Mouse (Mus musculus): Measurements from ENCODE around the gene Fam129b. TPM values are rescaled to one million over a fixed set of nuclear protein-coding genes. Genes with fewer than 3 reads are reported as not detected.
A peak's percentile ranks its signal among the peaks of the same experiment; 100 is the strongest.

Fam129b gene
- total RNA-seq, 2 experiments from 2014 or later, result 22.5 to 26.9 TPM

DNA sequence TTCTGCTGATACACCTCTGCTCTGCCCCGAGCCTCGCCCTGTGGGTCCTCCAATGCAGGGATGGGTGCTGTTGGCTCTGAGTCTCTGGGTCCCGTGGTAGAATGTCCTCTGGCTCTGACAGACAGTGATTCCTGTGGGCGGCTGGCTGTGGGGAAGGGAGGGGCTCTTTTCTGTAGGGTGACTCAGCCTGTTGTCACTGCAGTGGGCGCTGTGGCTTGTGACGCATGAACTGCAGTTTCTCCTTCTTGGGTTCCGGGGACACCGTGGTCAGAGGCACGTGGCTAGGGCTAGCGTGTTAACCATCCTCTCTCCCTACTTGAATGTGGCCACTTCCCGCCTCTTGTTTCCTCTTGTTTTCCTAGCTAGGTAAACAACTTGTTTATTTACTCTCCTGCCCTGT is 41.6 kb downstream of the Fam129b start:
- DNase-seq, result peak; percentile 49 to 50
- intact Hi-C loops (cut with DNase I), result no loop called here

DNA sequence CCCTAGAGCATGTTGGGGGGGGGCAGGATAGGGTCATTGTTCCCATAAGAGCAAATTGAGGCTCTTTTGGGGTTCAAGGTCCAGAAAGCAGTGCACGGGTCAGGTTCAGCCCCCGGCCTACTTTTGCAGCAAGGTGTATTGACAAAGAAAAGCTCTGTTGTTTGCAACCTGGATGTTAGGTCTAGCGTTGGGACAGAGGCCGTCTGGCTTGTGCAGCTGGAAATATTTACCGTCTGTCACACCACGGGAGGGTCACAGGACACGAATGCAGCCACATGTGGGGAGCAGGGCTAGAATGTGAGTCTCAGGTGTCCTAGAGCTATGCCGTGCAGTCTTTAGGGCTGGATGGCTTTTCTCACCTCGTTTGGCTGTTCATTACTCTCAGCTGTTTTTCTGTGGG is 42.5 kb downstream of the Fam129b start:
- intact Hi-C loops (cut with DNase I), result no loop called here
- DNase-seq, result no peak

DNA sequence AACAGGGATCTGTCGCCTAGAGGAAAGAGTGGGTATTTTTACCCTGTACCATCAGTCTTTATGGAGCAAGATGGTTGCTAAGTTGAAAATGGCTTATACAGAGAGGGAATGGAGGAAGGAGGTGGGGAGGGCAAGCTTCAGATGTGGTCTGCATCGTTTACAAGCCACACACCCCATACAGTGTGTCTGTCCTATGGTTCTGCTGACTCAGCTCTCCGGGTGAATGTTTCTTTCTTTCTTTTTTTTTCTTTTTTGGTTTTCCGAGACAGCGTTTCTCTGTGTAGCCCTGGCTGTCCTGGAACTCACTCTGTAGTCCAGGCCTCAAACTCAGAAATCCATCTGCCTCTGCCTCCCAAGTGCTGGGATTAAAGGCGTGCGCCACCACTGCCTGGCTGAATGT is 45.3 kb downstream of the Fam129b start:
- DNase-seq, result no peak
- intact Hi-C loops (cut with DNase I), result no loop called here

DNA sequence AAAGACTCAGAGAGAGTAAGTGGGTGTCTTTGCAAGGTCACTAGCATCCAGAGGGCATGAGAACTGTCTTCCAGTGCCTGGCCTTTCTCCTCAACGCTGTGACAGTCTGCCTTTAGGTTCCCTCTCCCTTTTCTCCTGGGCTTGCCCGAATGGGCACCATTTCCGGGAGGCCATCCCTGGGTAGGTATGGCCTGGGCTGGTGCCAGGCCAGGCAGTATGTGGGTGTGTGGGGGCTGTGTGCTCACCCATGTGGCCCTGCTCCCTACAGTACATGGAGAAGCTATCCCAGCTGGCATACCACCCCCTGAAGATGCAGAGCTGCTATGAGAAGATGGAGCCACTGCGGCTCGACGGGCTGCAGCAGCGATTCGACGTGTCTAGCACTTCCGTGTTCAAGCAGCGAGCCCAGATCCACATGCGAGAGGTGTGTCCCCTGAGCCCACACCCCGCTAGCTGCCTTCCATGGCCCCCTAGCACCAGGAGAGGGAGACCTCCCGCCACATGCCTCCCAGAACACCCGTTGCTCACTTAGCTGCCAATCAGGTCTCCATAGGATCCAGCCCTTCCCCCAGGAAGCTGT is 46.0 kb downstream of the Fam129b start:
- DNase-seq, result no peak
- intact Hi-C loops (cut with DNase I), result no loop called here

DNA sequence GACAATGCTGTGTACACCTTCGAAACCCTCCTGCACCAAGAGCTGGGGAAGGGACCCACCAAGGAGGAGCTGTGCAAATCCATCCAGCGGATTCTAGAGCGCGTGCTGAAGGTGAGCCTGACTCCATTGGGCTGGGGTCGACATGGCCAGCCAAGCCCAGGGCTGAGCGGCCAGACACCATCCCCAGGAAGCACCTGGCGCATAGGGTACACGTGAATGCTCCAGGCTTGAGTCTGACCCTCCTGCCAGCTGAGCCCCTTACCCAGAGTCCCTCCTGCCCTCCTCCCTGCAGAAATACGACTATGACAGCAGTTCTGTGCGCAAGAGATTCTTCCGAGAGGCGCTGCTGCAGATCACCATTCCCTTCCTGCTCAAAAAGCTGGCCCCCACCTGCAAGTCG is 46.6 kb downstream of the Fam129b start:
- no peak for DNase-seq
- intact Hi-C loops (cut with DNase I), result no loop called here

DNA sequence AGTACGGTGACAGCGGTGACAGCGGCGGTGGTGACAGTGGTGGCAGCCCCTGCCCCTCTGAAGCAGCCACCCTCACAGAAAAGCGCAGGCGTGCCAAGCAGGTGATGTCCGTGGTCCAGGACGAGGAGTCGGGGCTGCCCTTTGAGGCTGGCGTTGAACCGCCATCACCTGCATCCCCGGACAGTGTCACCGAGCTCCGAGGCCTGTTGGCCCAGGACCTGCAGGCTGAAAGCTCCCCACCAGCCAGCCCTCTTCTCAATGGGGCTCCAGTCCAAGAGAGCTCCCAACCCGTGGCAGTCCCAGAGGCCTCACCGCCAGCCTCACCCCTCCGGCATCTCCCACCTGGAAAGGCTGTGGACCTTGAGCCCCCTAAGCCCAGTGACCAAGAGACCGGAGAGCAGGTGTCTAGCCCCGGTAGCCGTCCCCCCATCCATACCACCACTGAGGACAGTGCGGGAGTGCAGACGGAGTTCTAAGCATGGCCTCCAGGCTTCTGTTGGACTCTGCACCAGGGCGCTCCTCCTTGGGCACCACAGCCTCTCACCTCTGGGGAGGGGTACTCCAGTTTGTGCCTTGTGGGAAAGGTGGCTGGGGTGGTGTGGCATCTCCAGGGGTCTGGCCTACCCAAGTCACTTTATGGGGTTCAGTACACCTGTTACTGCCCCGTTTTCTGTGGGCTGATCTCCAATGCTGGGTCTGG is 47.8 kb downstream of the Fam129b start:
- intact Hi-C loops (cut with DNase I), result no loop called here
- DNase-seq, result no peak

DNA sequence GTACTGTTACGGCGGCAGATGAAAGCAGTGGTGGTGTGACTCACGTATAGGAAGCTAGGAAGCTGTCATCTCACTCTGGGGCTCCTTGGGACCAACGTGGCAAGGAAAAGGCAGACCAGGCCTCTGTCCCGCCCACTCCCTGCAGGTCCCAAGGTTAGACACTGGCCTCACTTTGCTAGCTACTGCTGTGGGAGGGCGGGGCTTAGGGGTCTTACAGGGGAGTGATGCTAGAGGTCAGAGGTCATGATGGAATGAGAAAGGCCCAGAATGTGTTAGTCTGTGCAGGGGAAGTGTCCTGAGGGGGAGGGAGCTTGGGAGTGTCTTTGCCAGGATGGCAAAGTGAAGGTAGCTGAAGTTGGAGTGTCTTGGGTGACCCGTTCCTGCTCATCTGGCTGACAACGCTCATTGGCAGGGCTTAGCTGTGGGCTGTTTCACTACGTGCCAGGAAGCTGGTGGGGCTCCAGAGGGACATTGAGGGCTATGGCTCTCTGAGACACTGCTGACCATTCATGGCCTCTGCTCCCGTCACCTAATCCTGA is 48.5 kb downstream of the Fam129b start:
- DNase-seq, result no peak
- intact Hi-C loops (cut with DNase I), result no loop called here

DNA sequence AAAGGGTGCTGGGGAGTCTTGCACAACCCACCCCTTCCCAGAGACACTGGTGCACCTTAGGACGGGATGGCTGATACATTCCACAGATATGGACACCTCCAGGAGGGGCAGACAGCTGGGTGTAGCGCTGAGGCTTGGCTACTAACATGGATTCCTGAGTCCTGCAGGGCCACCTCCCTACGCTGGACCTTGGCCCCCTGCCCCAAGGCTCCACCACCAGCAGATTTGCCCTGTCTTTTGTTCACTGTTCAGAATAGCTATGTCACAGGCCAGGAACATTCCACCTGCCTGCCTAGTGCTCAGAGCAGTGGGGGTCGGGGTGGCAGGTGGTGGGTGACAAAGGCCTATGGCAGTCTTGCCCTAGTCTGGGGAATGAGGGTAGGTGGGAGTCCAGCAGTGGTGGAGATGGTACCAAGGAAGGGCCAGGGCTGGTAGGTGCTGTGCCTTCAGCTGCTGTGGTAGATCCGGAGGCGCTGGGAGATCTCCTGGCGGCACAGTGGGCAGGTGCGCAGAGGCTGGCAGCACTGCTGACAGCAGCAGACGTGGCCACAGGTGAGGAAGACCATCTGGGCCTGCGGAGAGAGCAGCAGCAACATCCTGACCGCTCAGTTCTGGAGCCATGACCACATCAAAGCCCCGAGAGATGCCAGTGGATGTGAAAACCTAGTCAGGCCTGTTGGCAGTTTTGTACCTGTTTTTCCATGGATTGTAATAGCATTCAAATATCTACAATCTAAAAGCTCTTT is 50.6 kb downstream of the Fam129b start:
- no peak for DNase-seq
- intact Hi-C loops (cut with DNase I), result no loop called here

DNA sequence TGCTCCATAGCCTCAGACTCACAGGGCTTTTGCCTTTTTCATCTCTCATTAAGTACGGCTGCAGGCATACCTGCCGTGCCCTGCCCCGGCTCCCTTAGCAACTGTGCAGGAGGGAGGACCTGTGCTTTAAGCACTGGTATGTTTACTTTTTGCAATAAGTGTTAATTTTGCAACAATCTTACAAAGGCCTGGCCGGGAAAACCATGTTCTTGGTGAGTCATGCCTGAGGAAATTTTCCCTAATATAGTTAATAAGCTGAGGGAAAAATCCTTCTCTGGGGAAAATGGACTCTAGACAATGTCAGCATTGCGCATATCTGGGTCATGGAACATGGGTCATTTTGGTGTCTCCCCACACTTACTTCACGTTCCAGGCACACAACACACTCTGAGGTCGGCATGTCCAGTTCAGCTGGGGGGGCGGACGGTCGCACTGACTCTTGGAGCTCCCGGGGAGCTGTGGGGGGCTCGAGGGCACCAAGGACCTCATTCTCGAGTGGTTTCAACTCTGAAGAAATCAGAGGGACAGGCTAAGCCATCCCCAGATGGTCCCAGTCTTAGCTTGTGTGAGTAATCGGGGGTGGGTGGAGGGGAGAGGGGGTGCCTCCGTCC is 51.8 kb downstream of the Fam129b start:
- intact Hi-C loops (cut with DNase I), result loop anchor here (1.0 kb wide), 2 partner anchors 63 to 68 kb away; no protein-coding TSS in a partner anchor

DNA sequence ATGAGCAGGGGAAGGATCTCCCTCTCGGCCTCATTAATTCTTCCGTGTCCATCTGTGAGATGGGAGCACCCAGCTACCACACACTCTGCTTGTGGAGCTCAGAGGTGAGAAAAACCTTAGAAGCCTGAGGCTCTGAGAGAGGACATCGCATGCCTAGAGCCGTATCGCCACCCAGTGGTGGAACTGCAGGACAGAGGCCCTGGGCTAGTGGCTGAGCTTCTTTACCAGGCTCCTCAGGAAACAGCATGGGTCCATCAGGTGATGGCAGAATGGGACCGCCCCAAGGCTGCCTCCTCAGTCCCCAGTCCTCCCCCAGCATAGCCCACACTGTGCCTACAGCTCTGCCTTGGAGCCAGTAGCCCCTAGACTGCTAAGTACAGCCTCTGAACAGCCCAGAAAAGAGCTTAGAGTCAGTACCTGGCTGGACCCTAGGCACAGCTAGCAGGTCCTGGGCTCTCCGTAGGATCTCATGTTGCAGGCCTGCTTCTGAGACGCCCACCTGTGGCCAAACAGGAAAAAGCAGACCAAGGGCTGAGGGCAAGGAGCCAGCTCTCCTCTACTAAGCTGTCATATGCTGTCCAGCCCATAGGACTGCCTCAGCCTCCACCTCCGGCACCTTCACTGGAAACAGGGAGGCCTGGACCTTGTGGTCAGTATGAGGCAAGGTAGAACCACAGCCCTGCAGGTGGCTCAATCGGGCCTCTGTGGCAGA is 52.5 kb downstream of the Fam129b start:
- intact Hi-C loops (cut with DNase I), result loop anchor here (1.0 kb wide), 2 partner anchors 64 to 69 kb away; no protein-coding TSS in a partner anchor
- DNase-seq, result peak; percentile 75 to 78

More for the DNA sequence above, 51.8 kb downstream of the Fam129b start:
- no peak for DNase-seq

DNA sequence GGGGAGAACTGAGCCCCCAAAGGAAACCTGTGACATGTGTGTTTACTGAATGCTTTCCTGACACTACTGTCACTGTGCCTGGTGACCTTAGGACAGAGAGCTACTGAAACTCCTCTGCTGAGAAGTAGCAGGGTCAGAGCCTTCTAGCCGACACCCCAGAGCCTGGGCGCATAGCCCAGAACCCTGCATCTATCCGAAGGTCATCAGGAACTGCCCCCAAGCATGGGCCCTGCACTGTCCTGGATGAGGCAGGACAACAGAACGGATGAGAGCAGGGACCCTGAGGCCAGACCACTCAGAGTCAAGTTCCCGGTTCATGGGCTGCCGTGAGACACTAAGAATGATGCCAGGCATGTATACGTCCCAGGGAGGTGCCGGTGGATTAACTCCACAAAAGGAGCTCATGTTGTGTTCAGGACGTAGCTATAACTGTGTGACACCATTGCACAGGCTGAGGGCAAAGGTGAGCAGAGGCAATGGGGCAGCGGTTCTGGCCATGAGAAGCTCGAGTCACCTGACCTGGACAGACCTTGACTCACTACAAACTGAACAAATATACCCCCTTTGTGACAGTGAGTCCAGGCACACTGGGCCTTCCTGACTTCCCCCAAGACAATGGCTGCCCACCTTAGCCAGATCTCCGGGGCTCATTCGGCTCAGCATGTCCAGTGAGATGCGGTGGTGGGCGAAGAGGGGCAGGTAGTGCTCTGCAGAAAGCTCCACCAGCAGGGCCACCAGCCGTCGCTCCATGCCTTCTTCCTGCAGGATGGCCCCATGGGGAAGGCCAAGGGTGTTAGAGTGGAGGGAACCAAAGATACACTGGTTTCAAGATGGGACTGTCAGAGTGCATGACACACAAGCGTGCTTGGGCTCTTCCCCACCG is 53.3 kb downstream of the Fam129b start:
- DNase-seq, result no peak
- intact Hi-C loops (cut with DNase I), result loop anchor here (1.0 kb wide), 2 partner anchors 65 to 70 kb away; no protein-coding TSS in a partner anchor

DNA sequence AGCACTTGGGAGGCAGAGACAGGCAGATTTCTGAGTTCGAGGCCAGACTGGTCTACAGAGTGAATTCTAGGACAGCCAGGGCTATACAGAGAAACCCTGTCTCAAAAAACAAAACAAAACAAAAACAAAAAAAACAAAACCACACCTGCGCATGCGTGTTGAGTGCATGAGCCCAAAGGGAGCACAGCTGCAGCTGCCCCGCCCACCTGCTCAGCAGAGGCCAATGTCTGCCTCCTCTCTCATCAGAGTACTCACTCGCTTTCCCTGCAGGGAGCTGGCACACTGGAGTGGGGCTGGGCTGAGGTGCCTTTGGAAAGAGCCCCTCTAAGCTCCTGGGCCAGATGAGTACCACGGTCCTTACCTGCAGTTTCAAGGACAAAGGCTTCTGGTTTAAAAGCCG is 55.8 kb downstream of the Fam129b start:
- intact Hi-C loops (cut with DNase I), result no loop called here
- DNase-seq, result no peak

DNA sequence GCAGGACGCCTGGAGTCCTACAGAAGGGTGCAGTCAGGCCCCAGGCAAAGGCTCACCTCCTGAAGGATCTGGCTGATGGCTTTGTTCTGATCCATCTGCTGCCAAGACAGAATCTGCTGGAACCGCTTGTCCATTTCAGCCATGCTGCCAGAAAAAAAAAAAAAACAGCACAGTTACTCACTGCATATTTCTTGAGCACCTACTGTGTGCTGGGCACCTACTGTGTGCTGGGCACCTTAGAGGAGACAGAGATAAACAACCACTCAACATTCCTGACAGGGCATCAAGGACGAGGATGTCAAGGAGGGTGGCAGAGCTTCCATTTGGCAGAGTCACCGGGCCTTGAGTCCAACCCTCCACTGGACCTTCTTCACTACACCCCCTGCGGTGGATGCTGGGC is 62.8 kb downstream of the Fam129b start:
- DNase-seq, result no peak
- intact Hi-C loops (cut with DNase I), result no loop called here

DNA sequence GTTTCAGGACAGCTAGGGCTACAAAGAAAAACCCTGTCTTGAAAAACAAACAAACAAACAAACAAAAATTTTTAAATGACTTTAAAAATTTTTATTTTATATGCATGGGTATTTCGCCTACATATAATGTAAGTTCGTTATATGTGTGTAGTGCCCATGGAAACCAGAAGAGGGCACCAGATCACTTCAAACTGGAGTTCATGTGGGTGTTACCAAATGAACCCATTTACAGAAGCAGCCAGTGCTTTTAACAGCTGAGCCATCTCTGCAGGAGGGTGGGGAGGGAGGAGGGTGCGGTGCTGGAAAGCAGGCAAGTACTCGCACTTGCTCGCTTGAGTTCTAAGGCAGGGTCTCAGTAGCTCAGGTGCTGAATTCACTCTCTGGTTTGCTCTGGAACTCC is 63.5 kb downstream of the Fam129b start:
- intact Hi-C loops (cut with DNase I), result no loop called here

DNA sequence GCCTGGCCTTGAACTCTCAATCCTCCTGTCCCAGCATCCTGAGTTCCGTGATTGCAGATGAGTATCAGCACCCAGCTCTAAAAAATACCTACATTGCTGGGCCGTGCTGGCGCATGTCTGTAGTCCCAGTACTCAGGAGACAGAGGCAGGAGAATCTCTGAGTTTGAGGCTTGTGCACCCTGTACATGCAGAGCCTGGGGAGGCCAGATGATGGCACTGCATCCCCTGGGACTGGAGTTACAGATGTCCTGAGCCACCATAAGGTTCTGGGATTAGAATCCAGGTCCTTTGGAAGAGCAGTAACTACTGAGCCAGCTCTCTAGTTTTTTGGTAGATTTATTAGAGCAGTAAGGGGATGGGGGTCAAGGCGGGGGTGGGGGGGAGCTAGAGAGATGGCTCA is 64.6 kb downstream of the Fam129b start:
- intact Hi-C loops (cut with DNase I), result no loop called here
- DNase-seq, result no peak

More for the DNA sequence above, 63.5 kb downstream of the Fam129b start:
- DNase-seq, result no peak

DNA sequence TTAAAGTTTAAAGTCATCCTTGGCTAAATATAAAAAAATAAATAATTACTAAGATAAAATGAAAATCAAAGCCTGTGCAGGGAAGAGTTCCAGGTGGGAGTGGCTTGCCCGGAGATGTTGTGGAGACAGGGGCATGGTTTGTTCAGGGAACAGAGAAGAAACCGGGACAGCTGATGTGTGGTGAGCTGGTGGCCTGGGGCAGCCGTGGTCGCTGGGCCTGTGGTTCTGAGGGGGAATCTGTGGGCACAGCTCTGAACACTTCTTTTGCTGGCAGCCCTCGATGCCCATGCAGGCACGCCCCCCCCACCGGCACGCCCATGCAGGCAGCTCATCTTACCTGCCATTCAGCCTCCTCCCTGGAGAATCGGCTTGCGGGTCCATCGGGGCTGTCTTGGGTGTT is 71.5 kb downstream of the Fam129b start:
- intact Hi-C loops (cut with DNase I), result no loop called here
- no peak for DNase-seq

DNA sequence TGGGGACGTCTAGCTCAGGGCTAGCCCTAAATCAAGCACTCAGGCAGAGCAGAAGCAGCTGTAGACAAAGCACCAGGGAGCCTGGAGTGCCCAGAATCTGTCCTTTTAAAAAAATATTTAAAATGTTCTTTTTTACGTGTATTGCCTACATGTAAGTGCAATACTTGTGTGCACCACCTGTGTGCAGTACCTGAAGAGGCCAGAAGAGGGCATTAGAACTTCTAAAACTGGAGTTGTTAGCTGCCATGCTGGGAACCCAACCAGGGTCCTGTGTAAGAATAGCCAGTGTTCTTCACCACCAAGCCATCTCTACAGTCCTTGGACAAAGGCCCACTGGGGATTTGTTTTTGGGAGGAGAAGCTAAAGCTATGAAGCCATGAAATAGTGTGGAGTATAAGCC is 78.7 kb downstream of the Fam129b start:
- intact Hi-C loops (cut with DNase I), result no loop called here
- DNase-seq, result no peak

DNA sequence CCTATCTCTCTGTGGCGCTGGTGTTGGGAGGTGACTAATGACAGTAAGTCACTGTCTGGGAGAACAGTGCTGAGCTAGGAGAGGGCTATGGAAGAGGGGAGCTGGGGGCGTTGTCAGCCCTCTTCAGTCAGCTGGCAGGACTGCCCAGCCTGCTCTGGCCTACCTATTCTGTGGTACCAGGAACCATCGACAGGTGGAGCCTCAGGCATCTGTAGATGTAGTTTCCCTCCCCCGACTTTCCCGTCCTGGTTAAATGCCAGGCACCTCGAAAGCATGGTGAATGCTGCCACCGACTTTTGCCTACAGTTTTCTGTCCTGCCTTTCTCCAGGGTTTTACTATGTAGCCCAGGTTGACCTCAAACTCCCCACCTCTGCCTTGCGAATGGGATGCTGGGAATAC is 81.4 kb downstream of the Fam129b start:
- DNase-seq, result no peak
- intact Hi-C loops (cut with DNase I), result no loop called here

DNA sequence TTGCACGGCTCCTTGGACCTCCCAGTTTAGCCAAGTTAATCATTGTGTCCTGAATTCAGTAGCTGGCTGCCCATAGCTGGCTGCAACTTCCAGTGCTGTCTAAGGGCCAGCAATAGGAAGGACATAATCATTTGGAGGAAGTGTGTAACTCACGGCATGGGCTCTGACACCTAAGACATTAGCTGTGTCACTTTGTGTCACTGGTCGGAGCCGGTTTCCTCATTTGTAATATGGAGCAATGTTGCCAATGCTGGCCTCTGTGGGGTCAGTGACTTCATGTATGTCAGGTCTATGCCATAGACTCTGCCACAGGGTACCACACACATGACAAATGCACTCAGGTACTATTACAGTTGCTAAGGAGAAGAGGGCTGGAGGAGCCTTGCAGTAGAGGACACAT is 84.4 kb downstream of the Fam129b start:
- no peak for DNase-seq
- intact Hi-C loops (cut with DNase I), result no loop called here
